Mouse (Mus musculus): ENCODE measurements around the gene 2510009E07Rik. TPM values are rescaled to one million over a fixed set of nuclear protein-coding genes. Genes with fewer than 3 reads are reported as not detected.
A peak's percentile ranks its signal among the peaks of the same experiment; 100 is the strongest.

2510009E07Rik gene
- total and polyA plus RNA-seq, 3 experiments, result not detected

DNA sequence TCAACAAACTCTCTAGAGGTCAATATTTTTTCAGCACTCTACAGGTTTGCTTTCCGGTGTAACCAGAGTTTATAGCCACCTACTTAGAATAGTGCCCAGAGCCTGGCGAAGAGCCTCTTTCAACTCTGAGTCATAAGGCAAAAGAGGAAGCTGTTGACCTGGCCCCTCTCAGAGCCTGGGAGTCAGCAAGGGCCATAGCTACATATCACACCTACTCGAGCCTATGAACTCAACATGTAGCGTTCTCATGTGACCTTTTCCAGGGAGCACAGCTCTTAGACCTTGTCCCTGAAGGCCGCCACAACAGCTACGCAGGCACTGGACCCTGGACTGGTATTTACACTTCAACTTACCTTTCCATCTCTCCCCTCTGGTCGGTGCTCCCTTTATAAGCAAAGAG lies 25.3 kb upstream of the 2510009E07Rik start (continued):
- TF ChIP-seq MYC (IDR thresholded peaks at IDR 0.05; ENCODE audit: low read depth, low read length), result no peak
- TF ChIP-seq RAD21 (IDR thresholded peaks at IDR 0.05; ENCODE audit: low read depth, low read length), result no peak
- TF ChIP-seq EP300 (IDR thresholded peaks at IDR 0.05; ENCODE audit: low read length), result peak; percentile 88

DNA sequence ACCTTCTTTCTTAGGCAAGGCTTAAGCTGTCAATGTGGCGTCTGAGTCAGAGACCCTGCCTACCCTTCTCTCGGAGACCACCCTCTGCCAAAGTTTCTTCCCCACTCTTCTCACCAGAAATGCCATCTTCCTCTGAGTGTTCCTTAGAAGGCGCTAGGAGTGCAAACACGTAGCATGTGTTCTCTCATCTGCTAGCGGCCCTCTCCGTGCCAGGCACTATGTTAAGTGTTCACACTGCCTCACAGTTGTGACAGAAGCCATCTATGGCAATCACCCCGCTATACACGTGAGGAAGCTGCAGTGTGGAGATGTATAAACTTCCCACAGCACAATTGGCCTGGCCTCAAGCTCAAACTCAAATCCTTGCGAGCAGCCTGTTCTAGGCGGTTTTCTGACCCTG lies 20.1 kb upstream of the 2510009E07Rik start:
- Histone ChIP-seq H3K9ac (ENCODE audit: insufficient read depth, low read depth) (no peak overlapping the region), H3K4me2 (ENCODE audit: insufficient read depth, low read depth, poor library complexity, severe bottlenecking) (no peak overlapping the region), H3K36me3 (replicated peaks in 1 of 2; ENCODE audit: control insufficient read depth in 1 of 2, insufficient read depth in 1 of 2, low read length in 1 of 2) (no peaks in the 10 kb centered on the region), H3K79me2 (replicated peaks; ENCODE audit: control insufficient read depth, extremely low read depth, insufficient read depth, poor library complexity, severe bottlenecking) (no peaks in the 10 kb centered on the region), H3K4me3 (replicated peaks in 1 of 3; ENCODE audit: low read depth in 2 of 3, low read length in 2 of 3, poor library complexity in 1 of 3) (no peak overlapping the region), H3K27me3 (replicated peaks) (no peaks in the 10 kb centered on the region), H3K4me1 (ENCODE audit: control insufficient read depth in 1 of 2, insufficient read depth in 2 of 2) (peaks cover 6 to 11% of the 10 kb centered on the region in 2 experiments; a peak in 3 of 4 replicates), H3K9me3 (replicated peaks; ENCODE audit: low read length) (no peaks in the 10 kb centered on the region), H3K27ac (ENCODE audit: insufficient read depth, low read depth) (no peak overlapping the region)
- DNase-seq (ENCODE audit: extremely low read depth), result no peak
- TF ChIP-seq CTCF (conservative IDR thresholded peaks at IDR 0.05 in 1 of 2, IDR thresholded peaks at IDR 0.05 in 1 of 2; ENCODE audit: low read depth in 2 of 2, low read length in 2 of 2) (no peak), MYC (IDR thresholded peaks at IDR 0.05; ENCODE audit: low read depth, low read length) (no peak), KAT2A (IDR thresholded peaks at IDR 0.05; ENCODE audit: insufficient replicate concordance, low read length) (no peak), EP300 (IDR thresholded peaks at IDR 0.05; ENCODE audit: low read length) (no peak), GABPA (IDR thresholded peaks at IDR 0.05; ENCODE audit: insufficient replicate concordance, low read depth, low read length) (no peak), IRF4 (IDR thresholded peaks at IDR 0.05; ENCODE audit: low read depth, low read length) (no peak), POLR2A (IDR thresholded peaks at IDR 0.05; ENCODE audit: low read depth, low read length) (no peak), USF1 (IDR thresholded peaks at IDR 0.05; ENCODE audit: low read depth, low read length) (no peak), BHLHE40 (IDR thresholded peaks at IDR 0.05; ENCODE audit: low read depth, low read length) (no peak), NRF1 (IDR thresholded peaks at IDR 0.05; ENCODE audit: low read depth, low read length) (no peak), ETS1 (conservative IDR thresholded peaks at IDR 0.05; ENCODE audit: low read depth, low read length) (no peak), MXI1 (IDR thresholded peaks at IDR 0.05; ENCODE audit: low read depth, low read length) (no peak), POLR2AphosphoS2 (IDR thresholded peaks at IDR 0.05; ENCODE audit: low read depth, low read length) (no peak), ELF1 (IDR thresholded peaks at IDR 0.05; ENCODE audit: low read depth, low read length) (no peak), E2F4 (IDR thresholded peaks at IDR 0.05; ENCODE audit: insufficient replicate concordance, low read depth, low read length) (no peak), ZKSCAN1 (IDR thresholded peaks at IDR 0.05; ENCODE audit: borderline replicate concordance, low read depth, low read length) (no peak)
- dilution Hi-C loops (cut with MboI; ENCODE audit: extremely low pct_ligation_motif_present, extremely low pct_unique_long_range_greater_than_20kb, low sequenced_read_pairs) (no loop called here), in situ Hi-C loops (cut with MboI; ENCODE audit: low pct_ligation_motif_present, low pct_unique_long_range_greater_than_20kb, low sequenced_read_pairs) (no loop called here)

DNA sequence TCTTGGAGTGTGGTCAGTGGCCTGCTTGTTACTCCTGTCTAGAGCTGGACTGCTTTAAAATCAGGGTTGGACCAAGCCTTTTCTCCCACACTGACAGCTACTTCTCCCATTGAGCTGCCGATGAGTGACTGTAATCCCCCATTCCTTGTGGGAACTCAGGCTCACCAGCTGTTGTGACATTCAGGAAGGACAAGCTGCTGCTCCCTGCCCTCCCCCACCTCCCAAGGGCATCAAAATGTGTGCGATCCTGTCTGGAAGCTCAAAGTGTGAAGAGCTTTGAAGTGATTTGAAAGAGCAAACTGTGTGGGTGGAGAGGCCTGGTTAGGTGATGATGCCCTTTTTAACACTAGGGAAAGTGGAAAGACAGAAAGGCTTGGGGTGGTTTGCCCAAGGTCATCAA lies 15.9 kb upstream of the 2510009E07Rik start:
- H3K4me2 ChIP-seq (ENCODE audit: insufficient read depth, low read depth, poor library complexity, severe bottlenecking), result no peak overlapping the region
- no peaks in the 10 kb centered on the region for H3K27me3 ChIP-seq (replicated peaks)
- H3K4me1 ChIP-seq (ENCODE audit: control insufficient read depth in 1 of 2, insufficient read depth in 2 of 2), result no peaks in the 10 kb centered on the region
- no peak overlapping the region for H3K9ac ChIP-seq (ENCODE audit: insufficient read depth, low read depth)
- no peak overlapping the region for H3K4me3 ChIP-seq (replicated peaks in 1 of 3; ENCODE audit: low read depth in 2 of 3, low read length in 2 of 3, poor library complexity in 1 of 3)
- DNase-seq (ENCODE audit: extremely low read depth), result no peak
- H3K27ac ChIP-seq (ENCODE audit: insufficient read depth, low read depth), result no peak overlapping the region
- dilution Hi-C loops (cut with MboI; ENCODE audit: extremely low pct_ligation_motif_present, extremely low pct_unique_long_range_greater_than_20kb, low sequenced_read_pairs) (no loop called here), in situ Hi-C loops (cut with MboI; ENCODE audit: low pct_ligation_motif_present, low pct_unique_long_range_greater_than_20kb, low sequenced_read_pairs) (no loop called here)
- H3K9me3 ChIP-seq (replicated peaks; ENCODE audit: low read length), result no peaks in the 10 kb centered on the region
- H3K79me2 ChIP-seq (replicated peaks; ENCODE audit: control insufficient read depth, extremely low read depth, insufficient read depth, poor library complexity, severe bottlenecking), result no peaks in the 10 kb centered on the region
- H3K36me3 ChIP-seq (replicated peaks in 1 of 2; ENCODE audit: control insufficient read depth in 1 of 2, insufficient read depth in 1 of 2, low read length in 1 of 2), result no peaks in the 10 kb centered on the region
- TF ChIP-seq CTCF (conservative IDR thresholded peaks at IDR 0.05 in 1 of 2, IDR thresholded peaks at IDR 0.05 in 1 of 2; ENCODE audit: low read depth in 2 of 2, low read length in 2 of 2), result no peak
- no peak for TF ChIP-seq CHD1 (IDR thresholded peaks at IDR 0.05; ENCODE audit: low read depth, low read length)
- TF ChIP-seq POLR2AphosphoS2 (IDR thresholded peaks at IDR 0.05; ENCODE audit: low read depth, low read length), result no peak
- TF ChIP-seq MEF2A (IDR thresholded peaks at IDR 0.05; ENCODE audit: borderline replicate concordance, low read depth, low read length), result no peak
- no peak for TF ChIP-seq SMC3 (IDR thresholded peaks at IDR 0.05; ENCODE audit: low read depth, low read length)
- no peak for TF ChIP-seq ZKSCAN1 (IDR thresholded peaks at IDR 0.05; ENCODE audit: borderline replicate concordance, low read depth, low read length)
- TF ChIP-seq MAFK (IDR thresholded peaks at IDR 0.05; ENCODE audit: insufficient replicate concordance, low read length), result no peak
- TF ChIP-seq ZC3H11A (IDR thresholded peaks at IDR 0.05; ENCODE audit: low read depth, low read length), result no peak
- no peak for TF ChIP-seq TCF12 (IDR thresholded peaks at IDR 0.05; ENCODE audit: low read depth, low read length)
- TF ChIP-seq MAX (IDR thresholded peaks at IDR 0.05; ENCODE audit: low read length), result no peak
- no peak for TF ChIP-seq MAZ (IDR thresholded peaks at IDR 0.05; ENCODE audit: low read depth, low read length)
